Mouse (Mus musculus) hindbrain, postnatal 0 days (tissue): ENCODE results near the gene Cdca4. TPM values are rescaled to one million over a fixed set of nuclear protein-coding genes. Genes with fewer than 3 reads are reported as not detected.
A peak's percentile ranks its signal among the peaks of the same experiment; 100 is the strongest.

Source experiments
- ATAC-seq: fragments of 200-750 bp; cut with Nextera tagmentation; 2 replicates; pipeline ENCODE4 v1.8.0; 2017; ENCODE audit warnings: mild to moderate bottlenecking, moderate TSS enrichment, moderate library complexity
- DNase-seq: peaks from one replicate; pipeline ENCODE4 v3.0.0-alpha.2; 2015; ENCODE audit warnings: low spot score
- H3K27ac ChIP-seq: fragments of 300-500 bp; sonication (generic); 2 replicates; pipeline ENCODE4 v1.5.1; 2014; ENCODE audit warnings: mild to moderate bottlenecking
- H3K27me3 ChIP-seq: fragments of 300-500 bp; sonication (generic); 2 replicates; pipeline ENCODE4 v1.6.1; 2014; ENCODE audit warnings: low read length, mixed read lengths; ENCODE audit not compliant: insufficient read depth
- H3K36me3 ChIP-seq: fragments of 300-500 bp; sonication (generic); 2 replicates; pipeline ENCODE4 v1.6.1; 2014; ENCODE audit warnings: low read length, mixed read lengths; ENCODE audit not compliant: insufficient read depth
- H3K4me1 ChIP-seq: fragments of 300-500 bp; sonication (generic); 2 replicates; pipeline ENCODE4 v1.6.1; 2014; ENCODE audit warnings: antibody characterized with exemption, low read length, mixed read lengths; ENCODE audit not compliant: insufficient read depth
- H3K4me2 ChIP-seq: fragments of 300-500 bp; sonication (generic); 2 replicates; pipeline ENCODE4 v1.6.1; 2014; ENCODE audit warnings: low read depth, mild to moderate bottlenecking, low read length, moderate library complexity, mixed read lengths
- H3K4me3 ChIP-seq: fragments of 300-500 bp; sonication (generic); 2 replicates; pipeline ENCODE4 v1.5.1; 2014; ENCODE audit warnings: low read length
- H3K9ac ChIP-seq: fragments of 300-500 bp; sonication (generic); replicated peaks from 2 replicates; pipeline ENCODE4 v1.6.1; 2014; ENCODE audit warnings: mild to moderate bottlenecking, low read length, moderate library complexity, mixed read lengths
- H3K9me3 ChIP-seq: fragments of 300-500 bp; sonication (generic); 2 replicates; pipeline ENCODE4 v1.6.1; 2016; ENCODE audit warnings: low read length, mixed read lengths
- CTCF ChIP-seq: IDR thresholded peaks from 2 replicates; pipeline ENCODE4 v1.5.1; 2016; ENCODE audit warnings: antibody characterized with exemption, control low read depth, low read depth
- WGBS: fragments of 180-500 bp; shearing (Covaris S2); extraction: QIAGEN DNeasy Blood & Tissue Kit; methylation state at CpG from one replicate; pipeline ENCODE4 v1.1.7; 2014; 5-methylcytosine and 5-hydroxymethylcytosine counted together
- polyA plus RNA-seq: library from polyadenylated mRNA; unstranded; fragments of >200 nt; fragmentation: Nextera tagmentation; extraction: Ambion mirVana; gene quantifications from 2 replicates; pipeline ENCODE4 v1.2.1, GENCODE M21; 2015
- total RNA-seq: library from RNA; depleted of rRNA; stranded (reverse); fragments of >200 nt; gene quantifications from 2 replicates; pipeline ENCODE4 v1.2.3, GENCODE M21; 2014

Cdca4 gene
- total and polyA plus RNA-seq, 2 experiments from 2014 or later, result 25.2 to 27.9 TPM

DNA sequence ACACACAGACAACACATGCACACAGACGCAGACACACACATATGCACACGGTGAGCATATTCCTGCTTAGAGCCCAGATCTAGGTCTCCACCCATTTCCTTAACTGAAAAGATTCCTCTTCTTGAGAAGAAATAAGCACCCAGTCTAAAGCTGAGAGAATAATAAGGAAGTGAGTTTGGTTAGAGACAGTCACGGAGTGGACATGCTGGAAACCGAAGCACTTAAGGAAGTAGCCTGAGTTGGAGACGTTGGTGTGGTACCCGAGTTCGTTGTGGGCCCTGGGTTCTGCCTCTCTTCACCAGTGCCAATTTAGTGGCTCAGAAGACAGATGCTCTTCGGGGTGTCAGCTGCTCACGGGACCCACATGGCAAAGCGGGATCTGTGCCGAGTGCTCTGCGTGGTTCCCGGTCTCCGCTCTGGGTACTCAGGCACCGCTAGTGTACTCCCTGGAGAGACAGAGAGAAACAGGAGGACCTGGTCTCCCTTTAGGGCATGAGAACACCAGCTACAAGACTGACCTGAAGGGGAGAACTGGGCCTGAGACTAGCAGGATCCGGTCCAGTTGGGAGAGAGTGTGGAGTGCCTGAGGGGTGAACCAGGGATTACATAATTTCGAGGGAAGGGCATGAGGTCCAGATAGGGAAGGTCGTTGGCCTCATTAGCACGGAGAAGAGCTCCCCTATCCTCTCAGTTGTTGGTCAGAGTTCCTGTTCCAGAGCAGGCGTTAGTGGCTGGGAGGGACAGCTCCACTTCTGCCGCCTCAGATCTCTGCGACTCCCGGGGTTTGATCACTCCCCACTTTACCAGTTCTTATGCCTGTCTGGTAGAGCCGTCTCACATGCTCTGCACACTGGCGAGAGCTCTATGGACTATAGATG lies 11.2 kb upstream of the Cdca4 start:
- H3K27me3 ChIP-seq, result no peaks in the 10 kb centered on the region
- WGBS, result 78% methylated on average over 25 of the region's 25 CpGs
- TF ChIP-seq CTCF, result no peak
- H3K4me1 ChIP-seq, result no peaks in the 10 kb centered on the region
- no peak overlapping the region for H3K27ac ChIP-seq
- no peak overlapping the region for H3K4me2 ChIP-seq
- H3K4me3 ChIP-seq, result no peak overlapping the region
- H3K9me3 ChIP-seq, result no peaks in the 10 kb centered on the region
- H3K36me3 ChIP-seq, result no peaks in the 10 kb centered on the region
- no peak overlapping the region for H3K9ac ChIP-seq
- ATAC-seq (no peak), DNase-seq (no peak)

DNA sequence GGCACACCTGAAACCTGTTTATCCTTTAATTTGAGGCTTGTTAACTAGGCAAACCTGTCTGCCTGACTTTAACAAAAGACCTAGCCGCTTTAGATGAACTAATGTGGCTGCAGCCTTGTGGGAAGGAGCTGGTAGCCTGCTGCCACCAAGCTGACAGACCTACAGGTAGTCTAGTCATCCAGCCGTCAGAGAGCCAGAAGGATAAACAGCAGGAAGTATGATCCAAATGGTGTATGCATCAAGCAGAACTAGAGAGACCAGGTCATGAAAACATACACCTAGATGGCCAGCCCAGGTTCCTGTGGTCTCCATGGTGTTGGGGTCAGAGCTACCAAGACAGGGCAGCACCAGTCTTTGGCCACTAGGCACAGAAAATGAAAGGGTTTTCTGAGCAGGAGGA lies 5.8 kb upstream of the Cdca4 start:
- no peak for DNase-seq
- no peaks in the 10 kb centered on the region for H3K27me3 ChIP-seq
- peaks cover 7% of the 10 kb centered on the region for H3K4me1 ChIP-seq
- no peak overlapping the region for H3K4me3 ChIP-seq
- TF ChIP-seq CTCF, result no peak
- ATAC-seq, result no peak
- 0 out of 2 replicates have a peak, but pooled peaks cover 4% of the 10 kb centered on the region for H3K36me3 ChIP-seq
- H3K27ac ChIP-seq, result no peak overlapping the region
- no peaks in the 10 kb centered on the region for H3K9me3 ChIP-seq
- no peak overlapping the region for H3K9ac ChIP-seq
- WGBS, result 58% methylated on average over 2 of the region's 2 CpGs
- no peak overlapping the region for H3K4me2 ChIP-seq

DNA sequence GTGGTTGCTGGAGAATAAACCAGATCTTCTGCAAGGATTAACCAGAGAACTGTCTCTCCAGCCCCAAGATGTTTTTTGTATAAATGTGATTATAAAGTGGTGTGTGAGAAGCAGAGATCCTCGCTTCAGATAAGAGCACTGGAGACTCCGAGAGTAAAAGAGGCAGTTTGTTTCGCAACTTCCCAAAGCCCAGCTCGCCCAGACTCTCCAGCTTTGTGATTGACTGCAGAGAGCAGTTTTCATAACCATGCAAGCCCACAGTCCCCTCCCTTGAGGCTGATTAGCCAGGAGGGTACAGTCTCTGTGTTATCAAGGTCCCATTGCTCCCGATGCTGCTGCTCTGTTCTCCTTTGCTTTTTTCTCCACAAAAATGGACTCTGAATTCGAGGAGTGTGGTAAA lies 4.3 kb upstream of the Cdca4 start:
- ATAC-seq, result no peak
- 87% methylated on average over 6 of the region's 6 CpGs for WGBS

DNA sequence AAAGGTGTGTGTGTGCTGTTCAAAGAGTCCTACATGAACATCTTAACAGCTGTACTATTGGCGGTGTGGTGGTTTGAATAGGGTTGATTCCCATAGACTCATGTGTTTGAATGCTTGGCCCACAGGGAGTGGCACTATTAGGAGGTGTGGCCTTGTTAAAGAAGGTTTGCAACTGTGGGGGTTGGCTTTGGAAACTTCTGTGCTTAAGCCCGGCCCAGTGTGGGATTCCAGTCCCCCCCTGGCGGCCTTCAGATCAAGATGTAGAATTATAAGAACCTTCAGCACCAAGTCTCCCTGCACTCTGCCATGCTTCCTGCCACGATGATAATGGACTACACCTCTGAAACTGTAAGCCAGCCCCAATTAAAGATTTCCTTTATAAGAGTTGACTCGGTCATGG lies 3.2 kb upstream of the Cdca4 start:
- Histone ChIP-seq H3K27ac (no peak overlapping the region), H3K4me1 (peaks cover 14% of the 10 kb centered on the region), H3K36me3 (0 out of 2 replicates have a peak, but pooled peaks cover 4% of the 10 kb centered on the region), H3K9ac (no peak overlapping the region), H3K4me2 (no peak overlapping the region), H3K4me3 (no peak overlapping the region), H3K9me3 (no peaks in the 10 kb centered on the region), H3K27me3 (no peaks in the 10 kb centered on the region)
- WGBS, result 95% methylated on average over 5 of the region's 5 CpGs
- TF ChIP-seq CTCF, result no peak
- DNase-seq (no peak), ATAC-seq (no peak)

More for the DNA sequence above, 4.3 kb upstream of the Cdca4 start:
- no peak for DNase-seq
- Histone ChIP-seq H3K9ac (no peak overlapping the region), H3K27ac (no peak overlapping the region), H3K9me3 (no peaks in the 10 kb centered on the region), H3K4me1 (peaks cover 7% of the 10 kb centered on the region), H3K4me3 (no peak overlapping the region), H3K4me2 (no peak overlapping the region), H3K27me3 (no peaks in the 10 kb centered on the region), H3K36me3 (0 out of 2 replicates have a peak, but pooled peaks cover 4% of the 10 kb centered on the region)
- no peak for TF ChIP-seq CTCF

DNA sequence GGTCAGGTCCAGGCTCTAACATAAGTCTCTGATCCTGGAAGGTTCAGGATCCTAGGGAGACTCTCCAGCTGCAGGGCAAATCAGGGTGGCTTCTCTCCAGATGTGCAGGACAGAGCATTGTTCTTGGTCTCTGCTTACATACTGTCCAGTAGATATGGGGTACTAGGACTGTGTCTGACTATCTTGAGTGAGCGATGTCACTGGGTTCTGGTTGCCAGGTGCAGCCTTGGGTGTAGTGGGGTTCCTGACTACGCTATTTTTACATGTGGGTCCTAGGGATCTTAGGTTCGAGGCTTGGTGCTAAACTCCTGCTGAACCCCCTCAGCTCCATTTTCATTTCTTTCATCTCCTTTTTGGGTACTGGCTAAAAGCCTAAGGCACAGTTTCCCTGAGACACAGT lies 1.3 kb upstream of the Cdca4 start:
- no peak for ATAC-seq
- 0 out of 2 replicates have a peak, but pooled peaks cover 4% of the 10 kb centered on the region for H3K36me3 ChIP-seq
- H3K27me3 ChIP-seq, result no peaks in the 10 kb centered on the region
- WGBS, result 85% methylated on average over 3 of the region's 3 CpGs
- peak overlapping the region; percentile 87 for H3K4me2 ChIP-seq
- TF ChIP-seq CTCF, result no peak
- H3K9me3 ChIP-seq, result no peaks in the 10 kb centered on the region
- H3K27ac ChIP-seq, result no peak overlapping the region
- peak overlapping the region; percentile 80 for H3K9ac ChIP-seq
- H3K4me1 ChIP-seq, result peaks cover 17% of the 10 kb centered on the region
- DNase-seq, result no peak
- H3K4me3 ChIP-seq, result peak overlapping the region; percentile 74

DNA sequence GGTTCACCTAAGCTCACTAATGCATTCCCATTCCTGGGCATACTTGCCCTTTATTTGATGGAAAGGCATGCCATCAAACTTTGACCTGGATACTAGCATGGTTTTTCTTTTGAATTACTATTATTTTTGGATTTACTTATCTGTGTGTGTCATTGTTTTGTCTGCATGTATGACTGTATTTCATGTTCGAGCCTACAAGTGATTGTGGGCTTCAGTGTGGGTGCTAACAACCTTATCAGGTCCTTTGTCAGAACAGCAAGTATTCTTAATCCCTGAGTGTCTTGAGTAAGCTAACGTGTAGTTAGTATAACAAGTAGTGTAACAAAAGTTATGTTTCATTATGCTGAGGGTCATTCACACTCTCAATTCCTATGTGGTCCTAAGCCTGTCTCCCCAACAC lies 918 bp upstream of the Cdca4 start:
- no peaks in the 10 kb centered on the region for H3K27me3 ChIP-seq
- H3K9ac ChIP-seq, result peak overlapping the region; percentile 80
- H3K4me1 ChIP-seq, result peaks cover 17% of the 10 kb centered on the region
- no peak for DNase-seq
- H3K36me3 ChIP-seq, result 0 out of 2 replicates have a peak, but pooled peaks cover 4% of the 10 kb centered on the region
- peak overlapping the region; percentile 74 for H3K4me3 ChIP-seq
- ATAC-seq, result no peak
- peak overlapping the region; percentile 81 for H3K27ac ChIP-seq
- no peak for TF ChIP-seq CTCF
- no peaks in the 10 kb centered on the region for H3K9me3 ChIP-seq
- 34% methylated on average over 2 of the region's 2 CpGs for WGBS
- H3K4me2 ChIP-seq, result peak overlapping the region; percentile 87
